Mouse (Mus musculus) ES-E14 (cell line): ENCODE data around the gene Olfr285.

Source experiments
- HCFC1 ChIP-seq: IDR thresholded peaks from 2 replicates; pipeline ENCODE4 v1.6.1; 2012; ENCODE audit warnings: low read length, inconsistent platforms, borderline replicate concordance; ENCODE audit not compliant: insufficient read depth
- ZNF384 ChIP-seq: IDR thresholded peaks from 2 replicates; pipeline ENCODE4 v1.6.1; 2012; ENCODE audit warnings: low read depth, low read length, inconsistent platforms

DNA sequence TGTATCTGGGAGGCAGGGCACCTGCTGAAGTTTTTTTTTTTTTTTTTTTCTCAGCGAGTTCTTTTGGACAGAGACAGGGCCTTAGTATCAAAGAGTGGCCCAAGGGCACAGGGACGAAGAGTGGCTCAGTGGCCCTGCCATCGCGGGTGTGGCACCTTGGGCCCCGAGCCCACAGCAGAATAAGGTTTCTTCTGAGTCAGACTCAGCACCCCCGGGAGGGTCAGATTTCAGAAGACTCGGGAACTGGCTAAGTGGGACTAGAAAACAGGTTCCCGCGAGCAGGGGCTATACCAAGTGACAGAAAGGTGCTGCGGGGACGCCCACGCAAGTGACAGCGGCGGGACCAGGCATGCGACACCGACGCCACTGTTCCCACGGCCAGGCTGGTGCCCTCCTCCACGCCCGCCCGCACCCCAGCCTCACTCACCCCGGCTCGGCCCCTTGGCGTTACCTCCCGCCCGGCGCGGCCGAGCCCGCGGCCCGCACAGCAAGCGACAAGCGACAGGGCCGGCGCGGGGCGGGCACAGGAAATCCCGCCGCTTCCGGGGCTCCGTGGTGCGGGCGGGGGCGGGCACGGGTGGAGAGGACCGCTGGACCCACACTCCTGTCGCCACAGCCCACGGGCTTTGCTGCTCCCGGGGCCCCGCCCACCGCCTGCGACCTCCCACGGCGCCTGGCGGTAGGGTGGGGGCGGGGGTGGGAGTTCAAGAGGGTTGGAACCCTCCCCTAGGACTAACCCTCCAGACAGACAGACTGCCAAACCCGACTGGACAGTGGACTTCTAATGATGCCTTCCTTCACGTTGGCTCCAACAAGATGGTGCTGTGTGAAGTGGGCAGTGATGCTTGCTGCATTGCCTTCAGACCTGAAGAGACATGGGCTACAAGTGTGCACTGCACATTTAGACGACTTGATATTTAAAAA, 21.3 kb downstream of the Olfr285 start, which contains the start of gene Zfp641:
- TF ChIP-seq HCFC1 = no peak
- no peak for TF ChIP-seq ZNF384
